Mouse (Mus musculus) left cerebral cortex, postnatal 10 days (tissue): ENCODE measurements around the gene Gprasp2. TPM values are rescaled to one million over a fixed set of nuclear protein-coding genes. Genes with fewer than 3 reads are reported as not detected.
"Not testable (repeated sequence)": the region's sequence is repeated elsewhere in the genome, so short reads cannot be mapped to it uniquely, and the experiment has no call there.

Experiments
- DNase-seq, 2 experiments: peaks; one replicate each; pipeline ENCODE4 v3.0.0; 2021 to 2022; ENCODE audit warnings: low spot score in 2 of 2, mixed read lengths in 1 of 2; ENCODE audit errors: extremely low spot score in 1 of 2
- intact Hi-C: fragments of 180-260 bp; cut with DNase I; formaldehyde crosslinking; loops from one replicate; pipeline ENCODE4 v1.15.1; 2025
- total RNA-seq, 2 experiments: library from RNA; stranded (reverse); gene quantifications; 2 replicates each; pipeline ENCODE4 v1.2.3; 2021

The Gprasp2 gene
- 100 to 1,000 TPM; 175 to 191 TPM for total RNA-seq

- peak; percentile 42 to 72 for DNase-seq
- intact Hi-C loops: not testable (repeated sequence)
Measured at GRCm38 (mm10) chrX:135838521-135839360, at the start of gene Gprasp2. Gene Gprasp2 (plus strand): TSS chrX:135839034.

- DNase-seq: no peak
- intact Hi-C loops: no loop called here
Measured at GRCm38 (mm10) chrX:135791536-135791935, 47.3 kb upstream of the Gprasp2 start.

GRCm38 (mm10) chrX:135792326-135792725 lies 46.5 kb upstream of the Gprasp2 start:
- intact Hi-C loops: no loop called here
- DNase-seq: no peak

GRCm38 (mm10) chrX:135795591-135796304 lies 43.1 kb upstream of the Gprasp2 start:
- intact Hi-C loops: not testable (repeated sequence)

GRCm38 (mm10) chrX:135796305-135797211 lies 42.3 kb upstream of the Gprasp2 start:
- DNase-seq: peak in 1 of 2 experiments; percentile 37
- intact Hi-C loops: not testable (repeated sequence)

More at GRCm38 (mm10) chrX:135795591-135796304, 43.1 kb upstream of the Gprasp2 start:
- DNase-seq: peak; percentile 46 to 82

- intact Hi-C loops: not testable (repeated sequence)
- DNase-seq: peak; percentile 45 to 54
Measured at GRCm38 (mm10) chrX:135797212-135797644, 41.6 kb upstream of the Gprasp2 start, which contains the start of gene Bhlhb9. Gene Bhlhb9 (plus strand): TSS chrX:135797594.

GRCm38 (mm10) chrX:135804149-135804548 lies 34.7 kb upstream of the Gprasp2 start:
- no peak for DNase-seq
- intact Hi-C loops: loop anchor here (10.0 kb wide), 1 partner anchor 161 kb away; no protein-coding TSS in a partner anchor

- peak; percentile 19 to 41 for DNase-seq
- intact Hi-C loops: loop anchor here (10.0 kb wide), 1 partner anchor 159 kb away; no protein-coding TSS in a partner anchor
Measured at GRCm38 (mm10) chrX:135805780-135806179, 33.1 kb upstream of the Gprasp2 start.

- DNase-seq, intact Hi-C loops: not testable (repeated sequence)
Measured at GRCm38 (mm10) chrX:135835896-135836295, 2.9 kb upstream of the Gprasp2 start.

- DNase-seq: no peak
Measured at GRCm38 (mm10) chrX:135837896-135838295, 938 bp upstream of the Gprasp2 start.

GRCm38 (mm10) chrX:135839397-135840391 lies 860 bp downstream of the Gprasp2 start:
- DNase-seq: peak; percentile 44 to 53
- intact Hi-C loops: not testable (repeated sequence)

More at GRCm38 (mm10) chrX:135837896-135838295, 938 bp upstream of the Gprasp2 start:
- intact Hi-C loops: no loop called here

- intact Hi-C loops, DNase-seq: not testable (repeated sequence)
Measured at GRCm38 (mm10) chrX:135866806-135867205, 28.0 kb downstream of the Gprasp2 start.

- no peak for DNase-seq
- intact Hi-C loops: no loop called here
Measured at GRCm38 (mm10) chrX:135876679-135877078, 37.8 kb downstream of the Gprasp2 start.

GRCm38 (mm10) chrX:135879626-135880025 lies 40.8 kb downstream of the Gprasp2 start:
- intact Hi-C loops: no loop called here
- DNase-seq: no peak

GRCm38 (mm10) chrX:135885411-135886233 lies 46.8 kb downstream of the Gprasp2 start:
- peak; percentile 80 to 90 for DNase-seq
- intact Hi-C loops: no loop called here

GRCm38 (mm10) chrX:135886234-135886585 lies 47.4 kb downstream of the Gprasp2 start:
- intact Hi-C loops: no loop called here
- DNase-seq: peak in 1 of 2 experiments; percentile 58
